Mouse (Mus musculus) c-Kit-positive CD71-negative TER-119-negative erythroid progenitor cells, embryonic 14.5 days (primary cell): Measurements from ENCODE around the gene Notch3.

Source experiments
- DNase-seq: peaks from one replicate; pipeline ENCODE4 v3.0.0-alpha.2; 2013; ENCODE audit warnings: low read depth

Notch3 gene

DNA sequence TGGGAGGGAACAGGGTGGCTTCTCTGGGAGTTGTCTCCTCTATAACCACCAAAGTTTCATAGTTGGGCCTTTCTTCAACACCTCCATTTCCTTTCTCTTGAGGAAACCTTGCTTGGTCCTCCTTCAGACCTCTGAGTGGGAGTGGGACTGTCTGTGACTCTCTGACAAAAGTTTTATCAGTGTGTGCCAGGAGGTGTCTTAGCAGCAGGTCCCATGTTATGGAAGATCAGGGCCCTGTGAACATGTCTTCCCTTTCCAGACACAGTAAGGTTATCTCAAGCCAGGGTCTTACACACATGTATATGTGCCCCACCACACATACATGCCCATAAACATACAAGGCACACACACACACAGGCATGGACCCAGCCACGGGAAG, 74.4 kb downstream of the Notch3 start:
- no peak for DNase-seq

DNA sequence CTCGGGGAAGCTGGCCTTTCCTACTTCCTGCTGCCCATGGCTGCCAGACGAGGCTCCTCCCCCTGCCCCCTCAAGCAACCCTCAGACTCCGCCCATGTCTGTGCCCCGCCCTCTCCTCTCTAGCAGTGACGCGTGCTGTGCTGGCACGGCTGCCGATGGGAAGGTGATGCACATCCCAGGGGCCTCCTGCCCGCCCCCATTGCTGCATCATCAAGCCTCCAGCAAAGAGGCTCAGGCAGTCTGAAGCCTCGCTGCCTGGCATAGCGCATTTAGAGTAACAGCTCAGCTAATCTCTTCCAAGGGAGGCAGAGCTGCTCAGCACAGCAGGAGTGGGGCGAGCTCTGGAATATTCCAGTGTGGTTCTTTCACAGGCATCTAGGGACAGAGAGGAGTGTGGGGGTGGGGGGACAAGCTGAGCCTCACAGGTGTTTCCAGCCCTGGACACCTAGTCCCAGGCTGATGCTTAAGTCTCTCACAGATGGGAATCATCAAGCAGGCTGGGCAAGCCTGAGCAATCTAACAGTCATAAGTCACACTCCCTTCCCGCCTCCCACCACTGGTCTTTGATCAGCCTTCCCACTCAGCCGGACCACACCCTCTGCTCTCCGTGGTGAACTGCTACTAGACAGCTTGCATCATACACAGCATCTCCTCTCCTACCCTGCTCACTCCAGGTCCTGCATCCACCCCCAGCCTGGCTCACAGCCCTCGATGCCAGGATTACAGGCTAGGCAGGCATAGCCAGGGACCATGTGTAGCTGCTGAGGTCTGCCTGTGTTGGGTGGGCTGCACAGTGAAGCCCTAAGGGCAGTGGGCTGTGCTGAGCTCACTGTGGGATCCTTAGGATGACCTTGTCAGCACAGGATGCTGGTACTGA, 75.0 kb downstream of the Notch3 start:
- DNase-seq = peak; percentile 83

DNA sequence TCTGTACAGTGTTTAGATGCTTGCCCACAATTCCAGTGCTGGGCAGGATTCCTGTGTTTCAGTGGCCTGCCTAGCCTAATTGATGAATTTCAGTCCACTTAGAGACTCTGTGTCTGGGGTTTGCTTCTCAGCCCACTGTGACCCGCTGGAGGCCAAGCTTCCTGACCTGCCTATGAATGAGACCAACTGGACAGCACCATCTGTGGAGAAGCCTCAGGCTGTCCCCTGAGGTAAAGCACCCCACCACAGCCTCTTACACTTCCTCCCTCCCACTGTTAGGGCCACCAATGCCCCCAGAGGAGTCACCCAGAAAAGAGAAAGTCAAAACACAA, 75.7 kb downstream of the Notch3 start:
- no peak for DNase-seq

DNA sequence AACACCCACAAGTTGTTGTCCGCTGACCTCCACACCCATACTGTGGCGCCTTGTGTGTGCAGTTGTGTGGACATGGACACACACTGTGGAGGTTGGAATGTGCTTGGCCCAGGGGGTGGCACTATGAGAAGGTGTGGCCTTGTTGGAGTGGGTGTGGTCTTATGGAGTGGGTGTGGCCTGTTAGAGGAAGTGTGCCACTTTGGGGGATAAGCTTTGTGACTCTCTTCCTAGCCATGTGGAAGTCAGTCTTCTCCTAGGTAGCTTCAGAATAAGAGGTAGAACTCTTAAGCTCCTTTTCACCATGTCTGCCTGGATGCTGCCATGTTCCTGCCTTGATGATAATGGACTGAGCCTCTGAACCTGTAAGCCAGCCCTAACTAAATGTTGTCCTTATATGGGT, 79.6 kb downstream of the Notch3 start:
- no peak for DNase-seq

DNA sequence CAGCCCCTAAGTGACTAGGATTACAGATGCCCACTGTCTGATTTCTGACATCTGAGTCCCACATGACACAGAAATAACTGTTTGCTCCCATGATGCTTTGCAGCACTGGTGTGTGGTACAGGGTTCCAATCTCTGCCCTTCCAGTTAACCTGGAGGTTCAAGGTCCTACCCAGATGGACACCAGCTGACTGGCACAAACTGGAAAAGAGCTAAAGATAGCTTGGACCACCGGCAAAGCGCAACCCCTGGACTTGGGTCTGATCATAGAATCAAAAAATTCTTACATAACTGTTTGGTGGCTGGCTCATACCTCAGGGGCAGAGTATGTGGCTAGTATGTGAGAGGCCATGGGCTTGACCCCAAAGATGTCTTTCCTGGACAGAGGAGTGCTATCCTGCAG, 83.3 kb downstream of the Notch3 start:
- no peak for DNase-seq

DNA sequence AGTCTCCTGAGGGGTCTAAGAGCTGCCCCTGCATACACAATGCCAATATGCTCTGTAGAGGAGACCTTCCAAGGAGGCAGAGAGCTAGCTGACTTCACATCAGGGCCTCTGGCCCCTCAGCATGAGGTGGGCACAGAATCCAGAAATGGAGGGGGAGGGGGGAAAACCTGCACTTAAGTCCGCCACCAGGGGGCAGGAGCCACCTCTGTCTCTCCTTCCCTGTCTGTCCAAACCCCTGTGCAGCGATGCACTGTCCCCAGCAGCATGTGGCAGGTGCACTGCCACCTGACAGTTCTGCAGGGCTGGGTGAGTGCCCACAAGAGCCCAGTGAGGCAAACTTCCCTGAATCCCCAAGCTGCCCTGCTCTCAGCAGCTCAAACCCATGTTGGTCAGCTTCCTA, 91.5 kb downstream of the Notch3 start:
- no peak for DNase-seq

DNA sequence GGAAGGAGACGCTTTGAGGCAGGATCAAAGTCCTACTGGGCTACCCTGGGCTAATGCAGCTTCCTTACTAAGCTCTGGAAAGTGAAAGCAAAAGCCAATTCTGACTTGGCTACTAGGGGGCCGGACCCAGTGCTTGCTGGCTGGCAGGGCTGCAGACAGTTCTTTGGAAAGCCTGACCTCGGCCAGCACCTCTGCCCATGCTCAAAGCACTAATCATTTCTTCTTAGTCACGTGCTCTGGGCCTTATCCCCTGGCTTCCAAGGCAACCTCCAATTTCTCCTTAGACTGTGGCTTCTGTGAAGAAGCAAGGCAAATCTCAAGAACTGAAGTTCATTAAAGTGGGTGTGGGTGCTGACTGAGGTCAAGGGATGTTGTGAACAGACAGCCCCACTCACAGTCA, 92.0 kb downstream of the Notch3 start:
- DNase-seq = no peak

DNA sequence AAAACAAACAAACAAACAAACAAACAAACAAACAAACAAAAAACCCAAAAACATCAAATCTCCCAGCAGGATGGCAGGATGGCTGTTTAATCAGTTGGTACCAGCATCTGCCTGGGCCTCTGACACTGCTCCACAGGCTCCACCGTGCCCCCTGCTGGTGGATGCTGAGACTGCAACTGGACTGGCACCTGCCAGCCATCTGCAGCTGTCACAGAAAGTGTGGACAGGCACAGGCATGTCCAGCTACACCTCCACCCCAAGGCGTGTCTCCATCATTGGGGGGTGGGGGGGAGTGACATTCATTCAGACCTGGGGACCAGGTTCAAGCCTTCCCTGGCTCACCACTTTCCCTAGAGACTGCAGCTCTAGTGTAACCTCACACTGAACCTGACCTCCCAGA, 93.3 kb downstream of the Notch3 start:
- peak; percentile 66 for DNase-seq
